Mouse (Mus musculus): Measurements from ENCODE around the gene Mag. TPM values are rescaled to one million over a fixed set of nuclear protein-coding genes. Genes with fewer than 3 reads are reported as not detected.
A peak's percentile ranks its signal among the peaks of the same experiment; 100 is the strongest.
"Not testable (repeated sequence)": the region's sequence is repeated elsewhere in the genome, so short reads cannot be mapped to it uniquely, and the experiment has no call there.

The Mag gene
- polyA plus RNA-seq, 1 experiment from 2014 or later = 0.28 TPM

DNA sequence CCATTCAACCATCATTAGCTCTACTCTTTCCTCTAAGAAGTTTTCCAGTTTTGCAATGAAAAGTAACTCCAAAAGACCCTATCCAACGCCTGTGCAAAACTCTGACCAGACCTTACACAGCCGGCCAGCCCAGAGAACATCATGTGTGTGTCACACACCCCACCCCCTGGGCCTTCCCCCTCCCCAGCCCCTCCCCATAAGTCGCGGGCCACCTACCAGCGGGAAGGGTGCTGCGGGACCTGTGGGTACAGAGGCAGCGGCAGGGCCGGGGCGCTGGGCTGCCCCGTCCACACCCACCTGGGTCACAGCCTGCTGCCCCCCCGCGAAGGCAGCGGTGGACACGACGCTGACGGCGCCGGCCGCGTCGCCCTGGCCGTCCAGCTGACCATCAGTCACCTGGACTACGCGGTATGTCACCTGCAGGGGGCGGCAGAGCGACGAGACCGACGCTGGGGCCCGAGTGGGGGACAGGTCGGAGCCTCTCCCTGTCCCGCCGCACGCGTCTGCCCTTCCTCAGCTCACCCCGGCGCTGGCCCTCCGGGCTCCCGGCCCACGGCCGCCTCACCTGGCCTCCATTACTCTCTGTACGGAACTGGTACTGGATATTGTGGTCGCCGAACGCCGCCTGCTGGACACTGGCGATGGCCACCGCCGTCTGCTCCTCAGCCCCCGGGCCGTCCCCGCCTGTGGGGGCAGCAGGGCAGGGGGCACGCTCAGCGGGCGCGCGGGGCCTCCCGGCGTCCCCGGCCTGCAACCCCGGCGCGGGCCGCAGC lies 41.1 kb upstream of the Mag start:
- H3K36me3 ChIP-seq (ENCODE audit: control insufficient read depth, insufficient read depth, low read length) = peaks cover 33% of the 10 kb centered on the region
- ATAC-seq (ENCODE audit: low read depth) = peak; percentile 79
- no peaks in the 10 kb centered on the region for H3K9me3 ChIP-seq (ENCODE audit: control insufficient read depth, low read length)
- H3K27me3 ChIP-seq (ENCODE audit: control insufficient read depth, insufficient read depth, low read depth, low read length) = no peaks in the 10 kb centered on the region
- H3K4me2 ChIP-seq (ENCODE audit: low read depth, low read length) = peak overlapping the region; percentile 88
- H3K4me1 ChIP-seq (replicated peaks; ENCODE audit: control insufficient read depth, insufficient read depth, low read length) = peaks cover 10% of the 10 kb centered on the region
- WGBS = under 1% methylated on average over 35 of the region's 64 CpGs
- peak overlapping the region; percentile 81 for H3K4me3 ChIP-seq (ENCODE audit: low read length)
- H3K9ac ChIP-seq (ENCODE audit: low read length) = peak overlapping the region; percentile 98
- peak overlapping the region; percentile 98 for H3K27ac ChIP-seq (ENCODE audit: low read length)

- Histone ChIP-seq H3K4me2 (ENCODE audit: low read depth, low read length) (peak overlapping the region; percentile 88), H3K4me3 (ENCODE audit: low read length) (peak overlapping the region; percentile 81), H3K27ac (ENCODE audit: low read length) (no peak overlapping the region), H3K9ac (ENCODE audit: low read length) (no peak overlapping the region), H3K36me3 (ENCODE audit: control insufficient read depth, insufficient read depth, low read length) (peaks cover 38% of the 10 kb centered on the region), H3K27me3 (ENCODE audit: control insufficient read depth, insufficient read depth, low read depth, low read length) (no peaks in the 10 kb centered on the region), H3K4me1 (replicated peaks; ENCODE audit: control insufficient read depth, insufficient read depth, low read length) (peaks cover 10% of the 10 kb centered on the region), H3K9me3 (ENCODE audit: control insufficient read depth, low read length) (no peaks in the 10 kb centered on the region)
- 81% methylated on average over 12 of the region's 12 CpGs for WGBS
- no peak for ATAC-seq (ENCODE audit: low read depth)
These were observed 40.4 kb upstream of the Mag start for GRCm38 (mm10) chr7:30954971-30955520.

DNA sequence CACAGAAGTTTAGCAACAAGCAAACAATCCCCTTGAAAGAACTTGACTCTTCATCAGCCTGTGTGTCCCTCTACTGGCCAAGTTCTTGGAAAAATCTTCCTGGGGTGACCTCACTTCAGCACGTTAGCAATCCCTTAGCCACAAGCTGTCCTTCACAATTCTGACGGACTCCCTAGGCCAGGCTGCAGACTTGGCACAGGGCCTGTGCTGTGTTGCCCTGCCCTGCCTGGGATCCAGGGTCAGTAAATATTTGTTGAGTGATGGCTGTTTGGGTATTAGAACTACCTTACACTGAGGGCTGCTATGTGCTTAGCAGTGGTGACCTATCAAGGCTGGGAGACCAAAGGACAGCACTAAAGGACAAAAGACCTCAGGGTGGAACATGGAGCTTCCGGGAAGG lies 39.4 kb upstream of the Mag start:
- no peak overlapping the region for H3K4me2 ChIP-seq (ENCODE audit: low read depth, low read length)
- H3K27ac ChIP-seq (ENCODE audit: low read length) = no peak overlapping the region
- no peak for ATAC-seq (ENCODE audit: low read depth)
- no peak overlapping the region for H3K4me3 ChIP-seq (ENCODE audit: low read length)
- peaks cover 43% of the 10 kb centered on the region for H3K36me3 ChIP-seq (ENCODE audit: control insufficient read depth, insufficient read depth, low read length)
- H3K9me3 ChIP-seq (ENCODE audit: control insufficient read depth, low read length) = no peaks in the 10 kb centered on the region
- H3K27me3 ChIP-seq (ENCODE audit: control insufficient read depth, insufficient read depth, low read depth, low read length) = no peaks in the 10 kb centered on the region
- H3K4me1 ChIP-seq (replicated peaks; ENCODE audit: control insufficient read depth, insufficient read depth, low read length) = peaks cover 10% of the 10 kb centered on the region
- WGBS = 75% methylated on average over 3 of the region's 3 CpGs
- H3K9ac ChIP-seq (ENCODE audit: low read length) = no peak overlapping the region

GRCm38 (mm10) chr7:30953459-30953858 lies 38.8 kb upstream of the Mag start:
- Histone ChIP-seq H3K9ac (ENCODE audit: low read length) (no peak overlapping the region), H3K4me1 (replicated peaks; ENCODE audit: control insufficient read depth, insufficient read depth, low read length) (peaks cover 10% of the 10 kb centered on the region), H3K9me3 (ENCODE audit: control insufficient read depth, low read length) (no peaks in the 10 kb centered on the region), H3K27me3 (ENCODE audit: control insufficient read depth, insufficient read depth, low read depth, low read length) (no peaks in the 10 kb centered on the region), H3K27ac (ENCODE audit: low read length) (no peak overlapping the region), H3K36me3 (ENCODE audit: control insufficient read depth, insufficient read depth, low read length) (peaks cover 43% of the 10 kb centered on the region), H3K4me3 (ENCODE audit: low read length) (no peak overlapping the region), H3K4me2 (ENCODE audit: low read depth, low read length) (no peak overlapping the region)
- ATAC-seq (ENCODE audit: low read depth) = no peak
- 81% methylated on average over 6 of the region's 6 CpGs for WGBS

DNA sequence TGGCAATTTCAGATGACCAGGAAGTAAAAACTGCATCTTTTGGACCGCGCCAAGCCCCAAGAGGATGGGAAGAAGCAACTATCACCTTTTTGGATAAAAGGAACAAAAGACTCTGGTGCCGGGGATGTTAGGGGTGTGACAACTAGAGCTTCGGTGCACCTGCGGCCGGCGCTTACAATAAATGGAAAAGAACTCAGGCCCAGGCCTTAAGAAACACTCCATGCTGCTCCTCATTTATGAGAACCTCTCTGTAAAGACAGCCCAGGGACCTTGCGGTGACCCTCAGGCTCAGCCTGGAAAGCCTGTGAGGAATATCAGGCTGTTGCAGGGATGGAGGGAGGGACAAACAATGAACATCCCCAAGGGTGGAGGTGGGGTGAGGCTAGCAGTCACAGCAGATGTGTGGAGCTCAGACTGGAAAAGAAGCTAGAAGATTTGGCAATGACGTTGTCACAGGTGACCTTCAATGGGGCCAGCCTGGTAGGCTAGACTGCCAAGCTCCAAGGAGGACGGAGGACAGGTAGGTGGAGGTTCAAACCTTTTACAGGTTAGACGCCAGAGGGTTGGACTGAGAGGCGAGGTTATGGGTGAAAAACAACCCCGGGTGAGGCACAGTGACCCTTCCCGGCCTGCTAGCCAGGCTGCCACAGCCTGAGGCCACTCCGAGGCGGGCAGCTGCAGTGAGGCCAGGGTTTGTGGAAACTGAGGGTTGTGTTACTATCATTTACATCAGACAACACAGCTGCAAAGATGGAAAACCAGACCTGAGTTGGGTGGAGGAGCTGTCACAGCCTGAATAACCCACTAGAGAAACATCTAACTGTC lies 38.0 kb upstream of the Mag start:
- no peak overlapping the region for H3K27ac ChIP-seq (ENCODE audit: low read length)
- H3K36me3 ChIP-seq (ENCODE audit: control insufficient read depth, insufficient read depth, low read length) = peaks cover 43% of the 10 kb centered on the region
- no peak for ATAC-seq (ENCODE audit: low read depth)
- H3K4me1 ChIP-seq (replicated peaks; ENCODE audit: control insufficient read depth, insufficient read depth, low read length) = peaks cover 7% of the 10 kb centered on the region
- H3K27me3 ChIP-seq (ENCODE audit: control insufficient read depth, insufficient read depth, low read depth, low read length) = no peaks in the 10 kb centered on the region
- H3K4me3 ChIP-seq (ENCODE audit: low read length) = no peak overlapping the region
- WGBS = 93% methylated on average over 16 of the region's 16 CpGs
- H3K9me3 ChIP-seq (ENCODE audit: control insufficient read depth, low read length) = no peaks in the 10 kb centered on the region
- H3K9ac ChIP-seq (ENCODE audit: low read length) = no peak overlapping the region
- H3K4me2 ChIP-seq (ENCODE audit: low read depth, low read length) = no peak overlapping the region

DNA sequence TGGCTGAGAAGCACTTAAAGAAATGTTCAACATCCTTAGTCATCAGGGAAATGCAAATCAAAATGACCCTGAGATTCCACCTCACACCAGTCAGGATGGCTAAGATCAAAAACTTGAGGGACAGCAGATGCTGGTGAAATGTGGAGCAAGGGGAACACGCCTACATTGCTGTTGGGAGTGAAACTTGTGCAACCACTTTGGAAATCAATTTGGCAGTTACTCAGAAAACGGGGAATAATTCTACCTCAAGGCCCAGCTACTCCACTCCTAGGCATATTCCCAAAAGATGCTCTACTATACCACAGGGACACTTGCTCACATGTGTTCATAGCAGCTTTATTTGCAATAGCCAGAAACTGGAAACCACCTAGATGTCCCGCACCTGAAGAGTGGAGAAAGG lies 35.2 kb upstream of the Mag start:
- ATAC-seq (ENCODE audit: low read depth); H3K4me2 ChIP-seq (ENCODE audit: low read depth, low read length); H3K9me3 ChIP-seq (ENCODE audit: control insufficient read depth, low read length); H3K27ac ChIP-seq (ENCODE audit: low read length); H3K4me3 ChIP-seq (ENCODE audit: low read length); H3K27me3 ChIP-seq (ENCODE audit: control insufficient read depth, insufficient read depth, low read depth, low read length); H3K9ac ChIP-seq (ENCODE audit: low read length); H3K4me1 ChIP-seq (replicated peaks; ENCODE audit: control insufficient read depth, insufficient read depth, low read length): not testable (repeated sequence)
- H3K36me3 ChIP-seq (ENCODE audit: control insufficient read depth, insufficient read depth, low read length) = peaks cover 43% of the 10 kb centered on the region
- 73% methylated on average over 3 of the region's 3 CpGs for WGBS

- WGBS = 96% methylated on average over 7 of the region's 7 CpGs
- no peaks in the 10 kb centered on the region for H3K27me3 ChIP-seq (ENCODE audit: control insufficient read depth, insufficient read depth, low read depth, low read length)
- no peak overlapping the region for H3K9ac ChIP-seq (ENCODE audit: low read length)
- no peaks in the 10 kb centered on the region for H3K4me1 ChIP-seq (replicated peaks; ENCODE audit: control insufficient read depth, insufficient read depth, low read length)
- H3K36me3 ChIP-seq (ENCODE audit: control insufficient read depth, insufficient read depth, low read length) = peaks cover 11% of the 10 kb centered on the region
- H3K4me3 ChIP-seq (ENCODE audit: low read length) = no peak overlapping the region
- no peaks in the 10 kb centered on the region for H3K9me3 ChIP-seq (ENCODE audit: control insufficient read depth, low read length)
- ATAC-seq (ENCODE audit: low read depth) = no peak
- H3K27ac ChIP-seq (ENCODE audit: low read length) = no peak overlapping the region
- H3K4me2 ChIP-seq (ENCODE audit: low read depth, low read length) = no peak overlapping the region
These were observed 31.2 kb upstream of the Mag start for GRCm38 (mm10) chr7:30945876-30946275.

DNA sequence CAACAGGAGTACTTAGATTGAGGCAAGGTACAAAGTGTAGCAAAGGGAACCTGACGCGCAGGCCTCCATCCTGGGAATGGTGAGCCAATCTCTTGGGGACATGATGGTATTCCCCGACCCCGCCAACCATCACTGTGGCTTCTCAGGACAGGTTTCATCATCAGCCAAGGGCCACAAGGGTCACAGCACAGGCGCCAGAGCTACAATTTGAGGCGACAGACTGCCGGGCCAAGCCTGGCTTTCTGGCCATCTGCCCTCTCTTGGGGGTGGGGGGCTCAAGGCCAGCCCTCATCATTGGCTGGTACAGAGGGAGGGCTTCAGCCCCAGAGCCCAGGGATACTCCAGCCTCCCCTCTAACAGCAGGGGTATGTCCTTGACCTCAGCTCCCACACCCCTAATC lies 30.8 kb upstream of the Mag start:
- not testable (repeated sequence) for H3K27me3 ChIP-seq (ENCODE audit: control insufficient read depth, insufficient read depth, low read depth, low read length); H3K9me3 ChIP-seq (ENCODE audit: control insufficient read depth, low read length); H3K9ac ChIP-seq (ENCODE audit: low read length); H3K4me2 ChIP-seq (ENCODE audit: low read depth, low read length); H3K4me1 ChIP-seq (replicated peaks; ENCODE audit: control insufficient read depth, insufficient read depth, low read length); ATAC-seq (ENCODE audit: low read depth); H3K27ac ChIP-seq (ENCODE audit: low read length); H3K4me3 ChIP-seq (ENCODE audit: low read length); H3K36me3 ChIP-seq (ENCODE audit: control insufficient read depth, insufficient read depth, low read length)
- WGBS = 84% methylated on average over 7 of the region's 7 CpGs

GRCm38 (mm10) chr7:30944706-30945105 lies 30.0 kb upstream of the Mag start:
- H3K4me1 ChIP-seq (replicated peaks; ENCODE audit: control insufficient read depth, insufficient read depth, low read length); H3K27ac ChIP-seq (ENCODE audit: low read length); H3K4me2 ChIP-seq (ENCODE audit: low read depth, low read length); H3K27me3 ChIP-seq (ENCODE audit: control insufficient read depth, insufficient read depth, low read depth, low read length); H3K36me3 ChIP-seq (ENCODE audit: control insufficient read depth, insufficient read depth, low read length); H3K9ac ChIP-seq (ENCODE audit: low read length); ATAC-seq (ENCODE audit: low read depth); H3K9me3 ChIP-seq (ENCODE audit: control insufficient read depth, low read length); H3K4me3 ChIP-seq (ENCODE audit: low read length): not testable (repeated sequence)
- WGBS = 41% methylated on average over 2 of the region's 2 CpGs

Data from lung, embryonic 16.5 days (tissue).